Mouse (Mus musculus): ENCODE results near the gene Btbd9. TPM values are rescaled to one million over a fixed set of nuclear protein-coding genes. Genes with fewer than 3 reads are reported as not detected.
A peak's percentile ranks its signal among the peaks of the same experiment; 100 is the strongest.

Btbd9 gene
- total and polyA plus RNA-seq, 2 experiments from 2014 or later, result 30.3 to 31.0 TPM

GRCm38 (mm10) chr17:30188031-30188981 lies 388.0 kb downstream of the Btbd9 start:
- peak overlapping the region; percentile 39 for H3K4me2 ChIP-seq (ENCODE audit: low read depth, low read length)
- H3K4me3 ChIP-seq (ENCODE audit: low read depth, low read length), result no peak overlapping the region
- peaks cover 7% of the 10 kb centered on the region; the same call in 1 of the 2 replicates for H3K36me3 ChIP-seq (replicated peaks; ENCODE audit: control insufficient read depth, insufficient read depth, low read length)
- no peaks in the 10 kb centered on the region for H3K9me3 ChIP-seq (replicated peaks; ENCODE audit: control insufficient read depth, low read length)
- peaks cover 45% of the 10 kb centered on the region for H3K4me1 ChIP-seq (ENCODE audit: control insufficient read depth, insufficient read depth)
- H3K27ac ChIP-seq (ENCODE audit: low read depth), result peak overlapping the region; percentile 83
- ATAC-seq (ENCODE audit: insufficient read depth, low read depth), result peak; percentile 79
- 22% methylated on average over 20 of the region's 20 CpGs for WGBS
- TF ChIP-seq CTCF (IDR thresholded peaks at IDR 0.05; ENCODE audit: low read depth), result no peak
- no peak for TF ChIP-seq EP300 (IDR thresholded peaks at IDR 0.05; ENCODE audit: low read depth)
- DNase-seq (ENCODE audit: low spot score), result peak; percentile 83
- peak overlapping the region; percentile 21 for H3K9ac ChIP-seq (replicated peaks; ENCODE audit: low read depth, low read length)
- no peaks in the 10 kb centered on the region for H3K27me3 ChIP-seq (ENCODE audit: control insufficient read depth, insufficient read depth, low read length)

GRCm38 (mm10) chr17:30187581-30187980 lies 388.7 kb downstream of the Btbd9 start:
- Histone ChIP-seq H3K9me3 (replicated peaks; ENCODE audit: control insufficient read depth, low read length) (no peaks in the 10 kb centered on the region), H3K4me3 (ENCODE audit: low read depth, low read length) (no peak overlapping the region), H3K4me1 (ENCODE audit: control insufficient read depth, insufficient read depth) (peaks cover 42% of the 10 kb centered on the region), H3K27ac (ENCODE audit: low read depth) (peak overlapping the region; percentile 83), H3K4me2 (ENCODE audit: low read depth, low read length) (no peak overlapping the region), H3K27me3 (ENCODE audit: control insufficient read depth, insufficient read depth, low read length) (no peaks in the 10 kb centered on the region), H3K36me3 (replicated peaks; ENCODE audit: control insufficient read depth, insufficient read depth, low read length) (peaks cover 1% of the 10 kb centered on the region; the same call in 1 of the 2 replicates), H3K9ac (replicated peaks; ENCODE audit: low read depth, low read length) (peak overlapping the region; percentile 9; the same call in 1 of the 2 replicates)
- TF ChIP-seq EP300 (IDR thresholded peaks at IDR 0.05; ENCODE audit: low read depth) (no peak), CTCF (IDR thresholded peaks at IDR 0.05; ENCODE audit: low read depth) (no peak)
- no peak for ATAC-seq (ENCODE audit: insufficient read depth, low read depth)
- DNase-seq (ENCODE audit: low spot score), result no peak
- 37% methylated on average over 5 of the region's 5 CpGs for WGBS

- Histone ChIP-seq H3K9me3 (replicated peaks; ENCODE audit: control insufficient read depth, low read length) (no peaks in the 10 kb centered on the region), H3K9ac (replicated peaks; ENCODE audit: low read depth, low read length) (peak overlapping the region; percentile 9; the same call in 1 of the 2 replicates), H3K27ac (ENCODE audit: low read depth) (no peak overlapping the region), H3K36me3 (replicated peaks; ENCODE audit: control insufficient read depth, insufficient read depth, low read length) (no peaks in the 10 kb centered on the region), H3K4me2 (ENCODE audit: low read depth, low read length) (no peak overlapping the region), H3K4me1 (ENCODE audit: control insufficient read depth, insufficient read depth) (peaks cover 38% of the 10 kb centered on the region), H3K27me3 (ENCODE audit: control insufficient read depth, insufficient read depth, low read length) (no peaks in the 10 kb centered on the region), H3K4me3 (ENCODE audit: low read depth, low read length) (no peak overlapping the region)
- TF ChIP-seq CTCF (IDR thresholded peaks at IDR 0.05; ENCODE audit: low read depth) (no peak), EP300 (IDR thresholded peaks at IDR 0.05; ENCODE audit: low read depth) (no peak)
- ATAC-seq (ENCODE audit: insufficient read depth, low read depth), result no peak
- no peak for DNase-seq (ENCODE audit: low spot score)
- WGBS, result 80% methylated on average over 6 of the region's 6 CpGs
Observed at GRCm38 (mm10) chr17:30187154-30187553, 389.1 kb downstream of the Btbd9 start.

GRCm38 (mm10) chr17:30183561-30183960 lies 392.7 kb downstream of the Btbd9 start:
- Histone ChIP-seq H3K27me3 (ENCODE audit: control insufficient read depth, insufficient read depth, low read length) (no peaks in the 10 kb centered on the region), H3K9me3 (replicated peaks; ENCODE audit: control insufficient read depth, low read length) (no peaks in the 10 kb centered on the region), H3K9ac (replicated peaks; ENCODE audit: low read depth, low read length) (no peak overlapping the region), H3K36me3 (replicated peaks; ENCODE audit: control insufficient read depth, insufficient read depth, low read length) (no peaks in the 10 kb centered on the region), H3K4me3 (ENCODE audit: low read depth, low read length) (no peak overlapping the region), H3K27ac (ENCODE audit: low read depth) (no peak overlapping the region), H3K4me1 (ENCODE audit: control insufficient read depth, insufficient read depth) (peaks cover 19% of the 10 kb centered on the region), H3K4me2 (ENCODE audit: low read depth, low read length) (no peak overlapping the region)
- TF ChIP-seq CTCF (IDR thresholded peaks at IDR 0.05; ENCODE audit: low read depth), result no peak
- WGBS, result 86% methylated on average over 6 of the region's 6 CpGs
- no peak for ATAC-seq (ENCODE audit: insufficient read depth, low read depth)
- no peak for DNase-seq (ENCODE audit: low spot score)

GRCm38 (mm10) chr17:30182063-30182462 lies 394.2 kb downstream of the Btbd9 start:
- no peak for ATAC-seq (ENCODE audit: insufficient read depth, low read depth)
- WGBS, result 61% methylated on average over 2 of the region's 2 CpGs
- no peak overlapping the region for H3K4me3 ChIP-seq (ENCODE audit: low read depth, low read length)

More at GRCm38 (mm10) chr17:30182063-30182462, 394.2 kb downstream of the Btbd9 start:
- Histone ChIP-seq H3K9me3 (replicated peaks; ENCODE audit: control insufficient read depth, low read length) (no peaks in the 10 kb centered on the region), H3K27me3 (ENCODE audit: control insufficient read depth, insufficient read depth, low read length) (no peaks in the 10 kb centered on the region), H3K36me3 (replicated peaks; ENCODE audit: control insufficient read depth, insufficient read depth, low read length) (0 out of 2 replicates have a peak, but pooled peaks cover 3% of the 10 kb centered on the region), H3K4me1 (ENCODE audit: control insufficient read depth, insufficient read depth) (peaks cover 5% of the 10 kb centered on the region), H3K9ac (replicated peaks; ENCODE audit: low read depth, low read length) (no peak overlapping the region), H3K27ac (ENCODE audit: low read depth) (no peak overlapping the region), H3K4me2 (ENCODE audit: low read depth, low read length) (no peak overlapping the region)
- no peak for TF ChIP-seq EP300 (IDR thresholded peaks at IDR 0.05; ENCODE audit: low read depth)
- no peak for DNase-seq (ENCODE audit: low spot score)

Measured in heart, postnatal 0 days (tissue).